In genomic region chr1:88403378-88403777, GRCm38 (mm10) we compare ENCODE assay signal across 24 mouse cellular contexts. TPM values are rescaled to one million over a fixed set of nuclear protein-coding genes. Genes with fewer than 3 reads are reported as not detected.
DNase-seq lines count a peak whose midpoint lies in the region; ATAC-seq and TF ChIP-seq lines count a peak whose summit lies in the region.
"Had no signal": no experiment of that assay in that cellular context is flagged by ENCODE, and none has a peak within 500 bp of the region (broad histone marks: within the 10 kb centered on the region; RNA-seq: fewer than 3 reads in every experiment).

No protein-coding gene starts in this region.

- 41% methylated on average over 3 of the region's 3 CpGs for WGBS in kidney, adult 2 months
- WGBS in intestine, postnatal 0 days: 60% methylated on average over 3 of the region's 3 CpGs

- H3K36me3 ChIP-seq in kidney, adult 2 months (ENCODE audit: control insufficient read depth, insufficient read depth, low read length): no peaks in the 10 kb centered on the region
- no peaks in the 10 kb centered on the region for H3K36me3 ChIP-seq in intestine, postnatal 0 days (ENCODE audit: control insufficient read depth, insufficient read depth)
- H3K36me3 ChIP-seq: embryonic facial prominence, embryonic 15.5 days; forebrain, embryonic 10.5 days; hindbrain, embryonic 12.5 days had no signal

- no peak overlapping the region for H3K27ac ChIP-seq in kidney, adult 2 months (ENCODE audit: insufficient read depth, low read depth, low read length)
- no peak overlapping the region for H3K27ac ChIP-seq in intestine, postnatal 0 days (ENCODE audit: low read depth, low read length)
- H3K27ac ChIP-seq: embryonic facial prominence, embryonic 15.5 days; forebrain, embryonic 10.5 days; gastrocnemius, adult 2 months; hindbrain, embryonic 12.5 days had no signal

- no peak overlapping the region for H3K4me3 ChIP-seq in kidney, adult 2 months (ENCODE audit: insufficient read depth, low read depth, low read length)
- H3K4me3 ChIP-seq in intestine, postnatal 0 days (ENCODE audit: low read depth, low read length): no peak overlapping the region
- H3K4me3 ChIP-seq: embryonic facial prominence, embryonic 15.5 days; erythroblast, embryonic 14.5 days; forebrain, embryonic 10.5 days; gastrocnemius, adult 2 months; hindbrain, embryonic 12.5 days had no signal

- no peaks in the 10 kb centered on the region for H3K9me3 ChIP-seq in intestine, postnatal 0 days (ENCODE audit: control insufficient read depth)
- H3K9me3 ChIP-seq: embryonic facial prominence, embryonic 15.5 days; forebrain, embryonic 10.5 days; hindbrain, embryonic 12.5 days had no signal

- no peak for TF ChIP-seq POLR2A in kidney, adult 2 months (IDR thresholded peaks at IDR 0.05; ENCODE audit: low read depth, low read length)

- H3K4me1 ChIP-seq in kidney, adult 2 months (ENCODE audit: control insufficient read depth, insufficient read depth, low read length): peaks cover 10% of the 10 kb centered on the region; the same call in 1 of the 2 replicates
- peaks cover 8% of the 10 kb centered on the region for H3K4me1 ChIP-seq in intestine, postnatal 0 days (replicated peaks; ENCODE audit: control insufficient read depth, insufficient read depth, low read length)

- H3K4me2 ChIP-seq in intestine, postnatal 0 days (replicated peaks; ENCODE audit: low read depth): no peak overlapping the region
- H3K4me2 ChIP-seq: embryonic facial prominence, embryonic 15.5 days; hindbrain, embryonic 12.5 days had no signal

- ATAC-seq in intestine, postnatal 0 days: no peak
- ATAC-seq: forebrain, embryonic 14.5 days had no signal

- TF ChIP-seq CTCF in kidney, adult 2 months (conservative IDR thresholded peaks at IDR 0.05; ENCODE audit: insufficient read depth, insufficient read length, low read depth, low read length): no peak
- no peak for TF ChIP-seq CTCF in intestine, postnatal 0 days (IDR thresholded peaks at IDR 0.05; ENCODE audit: low read depth)

- DNase-seq in kidney, adult 2 months: peak; percentile 18
- no peak for DNase-seq in kidney, postnatal 25 days
- DNase-seq in left cerebral cortex, postnatal 25 days (ENCODE audit: low spot score in 2 of 2): peak; percentile 4 to 46
- DNase-seq in left cerebral cortex, adult 11 months (ENCODE audit: low spot score): no peak
- peak; percentile 44 for DNase-seq in kidney, postnatal 10 days
- peak; percentile 19 for DNase-seq in mesoderm, embryonic 11.5 days (ENCODE audit: low read depth, low spot score)
- DNase-seq in layer of hippocampus, adult 9-11 months: no peak
- DNase-seq: adrenal gland, postnatal 14 days; cerebellum, adult 11-12 months; cerebellum, adult 9-10 months; cerebellum, postnatal 25 days; gastrocnemius, adult 2 months; gastrocnemius, postnatal 25 days; heart, postnatal 10 days; heart, postnatal 4 days had no signal

- no peaks in the 10 kb centered on the region for H3K27me3 ChIP-seq in kidney, adult 2 months (replicated peaks; ENCODE audit: control insufficient read depth, insufficient read depth, low read length)
- no peaks in the 10 kb centered on the region for H3K27me3 ChIP-seq in intestine, postnatal 0 days (replicated peaks; ENCODE audit: control insufficient read depth, insufficient read depth, low read length)
- H3K27me3 ChIP-seq: embryonic facial prominence, embryonic 15.5 days; hindbrain, embryonic 12.5 days had no signal

- intact Hi-C loops in left cerebral cortex, postnatal 25 days (cut with DNase I): no loop called here

- H3K9ac ChIP-seq in intestine, postnatal 0 days (ENCODE audit: low read depth, low read length): no peak overlapping the region
- H3K9ac ChIP-seq: embryonic facial prominence, embryonic 15.5 days; hindbrain, embryonic 12.5 days had no signal

RNA-seq across cellular contexts. Expression of gene Spp2, which starts 3.4 kb away (rescaled TPM):
- 1,106 and 1,181 TPM in 2 replicates for polyA plus RNA-seq in kidney, adult 2 months (2012; rRNA removed)
- not detected for total RNA-seq in left cerebral cortex, postnatal 25 days (2021)
- polyA plus RNA-seq in intestine, postnatal 0 days (2015; fragmentation: Nextera tagmentation; extraction: Ambion mirVana): 121 and 131 TPM in 2 replicates
- total RNA-seq: ES-E14; gastrocnemius, adult 2 months; gastrocnemius, postnatal 25 days; granulocyte monocyte progenitor cell, adult 5-6 weeks; heart, postnatal 10 days; heart, postnatal 4 days had no signal
- polyA plus RNA-seq: embryonic facial prominence, embryonic 15.5 days; erythroblast, embryonic 14.5 days; forebrain, embryonic 10.5 days; heart, embryonic 14.5 days; hindbrain, embryonic 12.5 days had no signal

Comparison
In these comparisons a context has a peak if more than half of its experiments do, and no peak if none do; other contexts are left out.
1. DNase-seq: peak in kidney, adult 2 months (single experiment), left cerebral cortex, postnatal 25 days (2 of 2), kidney, postnatal 10 days (single experiment) and mesoderm, embryonic 11.5 days (single experiment); none in kidney, postnatal 25 days (0 of 2), left cerebral cortex, adult 11 months (single experiment) and layer of hippocampus, adult 9-11 months (single experiment).